Mouse (Mus musculus) splenic B cell, adult 2 months (primary cell): ENCODE results near the gene Bcat1.

Experiments
- DNase-seq: peaks from one replicate; pipeline ENCODE4 v3.0.0-alpha.2; 2011; ENCODE audit warnings: low read depth, low spot score
- H3K27me3 ChIP-seq: 2 replicates; pipeline ENCODE4 v1.6.1; 2012; ENCODE audit warnings: mild to moderate bottlenecking, low read length, moderate library complexity, mixed read lengths; ENCODE audit not compliant: control insufficient read depth, poor library complexity, insufficient read depth, severe bottlenecking
- H3K36me3 ChIP-seq: 2 replicates; pipeline ENCODE4 v1.6.1; 2012; ENCODE audit warnings: mild to moderate bottlenecking, low read length, moderate library complexity, mixed read lengths; ENCODE audit not compliant: control insufficient read depth, poor library complexity, insufficient read depth, severe bottlenecking

Bcat1 gene

GRCm38 (mm10) chr6:145050899-145051298 lies 25.1 kb downstream of the Bcat1 start:
- no peaks in the 10 kb centered on the region for H3K36me3 ChIP-seq
- peaks cover 2% of the 10 kb centered on the region; the same call in 1 of the 2 replicates for H3K27me3 ChIP-seq
- no peak for DNase-seq

- Histone ChIP-seq H3K27me3 (peaks cover 2% of the 10 kb centered on the region; the same call in 1 of the 2 replicates), H3K36me3 (no peaks in the 10 kb centered on the region)
- DNase-seq, result no peak
Observed at GRCm38 (mm10) chr6:145048131-145048997, 27.6 kb downstream of the Bcat1 start.

GRCm38 (mm10) chr6:145047445-145047857 lies 28.5 kb downstream of the Bcat1 start:
- H3K36me3 ChIP-seq, result no peaks in the 10 kb centered on the region
- H3K27me3 ChIP-seq, result peaks cover 2% of the 10 kb centered on the region; the same call in 1 of the 2 replicates
- no peak for DNase-seq

- no peak for DNase-seq
- no peaks in the 10 kb centered on the region for H3K36me3 ChIP-seq
- peaks cover 2% of the 10 kb centered on the region; the same call in 1 of the 2 replicates for H3K27me3 ChIP-seq
Observed at GRCm38 (mm10) chr6:145046266-145046890, 29.6 kb downstream of the Bcat1 start.

GRCm38 (mm10) chr6:145044916-145045574 lies 30.9 kb downstream of the Bcat1 start:
- DNase-seq, result no peak
- H3K36me3 ChIP-seq, result no peaks in the 10 kb centered on the region
- peaks cover 2% of the 10 kb centered on the region; the same call in 1 of the 2 replicates for H3K27me3 ChIP-seq

GRCm38 (mm10) chr6:145040732-145041131 lies 35.3 kb downstream of the Bcat1 start:
- Histone ChIP-seq H3K36me3 (no peaks in the 10 kb centered on the region), H3K27me3 (no peaks in the 10 kb centered on the region)
- no peak for DNase-seq

- DNase-seq, result no peak
- Histone ChIP-seq H3K36me3 (no peaks in the 10 kb centered on the region), H3K27me3 (no peaks in the 10 kb centered on the region)
Observed at GRCm38 (mm10) chr6:145037626-145038025, 38.4 kb downstream of the Bcat1 start.

- DNase-seq, result no peak
- no peaks in the 10 kb centered on the region for H3K36me3 ChIP-seq
- no peaks in the 10 kb centered on the region for H3K27me3 ChIP-seq
Observed at GRCm38 (mm10) chr6:145035412-145035811, 40.6 kb downstream of the Bcat1 start.

GRCm38 (mm10) chr6:145030587-145030986 lies 45.4 kb downstream of the Bcat1 start:
- no peaks in the 10 kb centered on the region for H3K36me3 ChIP-seq
- no peak for DNase-seq
- H3K27me3 ChIP-seq, result no peaks in the 10 kb centered on the region

GRCm38 (mm10) chr6:145023990-145024389 lies 52.0 kb downstream of the Bcat1 start:
- no peak for DNase-seq
- H3K36me3 ChIP-seq, result no peaks in the 10 kb centered on the region
- no peaks in the 10 kb centered on the region for H3K27me3 ChIP-seq

GRCm38 (mm10) chr6:145022966-145023725 lies 52.8 kb downstream of the Bcat1 start:
- DNase-seq, result peak; percentile 79
- no peaks in the 10 kb centered on the region for H3K36me3 ChIP-seq
- no peaks in the 10 kb centered on the region for H3K27me3 ChIP-seq

- H3K36me3 ChIP-seq, result no peaks in the 10 kb centered on the region
- DNase-seq, result no peak
- no peaks in the 10 kb centered on the region for H3K27me3 ChIP-seq
Observed at GRCm38 (mm10) chr6:145022349-145022748, 53.6 kb downstream of the Bcat1 start.

GRCm38 (mm10) chr6:145020553-145020952 lies 55.4 kb downstream of the Bcat1 start:
- peak; percentile 26 for DNase-seq
- Histone ChIP-seq H3K27me3 (no peaks in the 10 kb centered on the region), H3K36me3 (no peaks in the 10 kb centered on the region)

GRCm38 (mm10) chr6:145018295-145018694 lies 57.7 kb downstream of the Bcat1 start:
- DNase-seq, result no peak
- H3K36me3 ChIP-seq, result no peaks in the 10 kb centered on the region
- H3K27me3 ChIP-seq, result no peaks in the 10 kb centered on the region
